Mouse (Mus musculus) gastrocnemius, adult 18-20 months (tissue): ENCODE data around the gene Pogk. TPM values are rescaled to one million over a fixed set of nuclear protein-coding genes. Genes with fewer than 3 reads are reported as not detected.

ENCODE experiments used
- DNase-seq: peaks from one replicate; pipeline ENCODE4 v3.0.0; 2021; ENCODE audit warnings: low spot score
- long read RNA-seq, 2 experiments: library from polyadenylated mRNA; stranded (forward); transcript quantifications; one replicate each; pipeline ENCODE4 v2.0.0; 2021
- total RNA-seq, 2 experiments: library from RNA; stranded (reverse); gene quantifications; 2 replicates each; pipeline ENCODE4 v1.2.3; 2021

Gene Pogk
- total RNA-seq = 10 to 100 TPM in 1 of 2 experiments, 1 to 10 TPM in 1; 9.3 to 13.3 TPM
- long read RNA-seq, experiment 1, partial matches to known transcripts = 0 of 2 reads
- long read RNA-seq, experiment 1, other reads (novel, unspliced or antisense) = 2 of 2 reads
- long read RNA-seq, experiment 2, full-length matches to known transcripts = 2 of 4 reads
- long read RNA-seq, experiment 2, partial matches to known transcripts = 0 of 4 reads
- long read RNA-seq, experiment 2, other reads (novel, unspliced or antisense) = 2 of 4 reads

GRCm38 (mm10) chr1:166409701-166410220, at the start of gene Pogk:
Gene Pogk, minus strand, starts transcription at chr1:166409863.
- DNase-seq = peak; percentile 75

GRCm38 (mm10) chr1:166441992-166442391, 32.3 kb upstream of the Pogk start:
- DNase-seq = no peak

GRCm38 (mm10) chr1:166439426-166439825, 29.8 kb upstream of the Pogk start:
- no peak for DNase-seq

- peak; percentile 17 for DNase-seq
Observed at GRCm38 (mm10) chr1:166429809-166430431, 20.3 kb upstream of the Pogk start.

GRCm38 (mm10) chr1:166429053-166429452, 19.4 kb upstream of the Pogk start:
- no peak for DNase-seq

- no peak for DNase-seq
Observed at GRCm38 (mm10) chr1:166412266-166412665, 2.6 kb upstream of the Pogk start.

GRCm38 (mm10) chr1:166411541-166411940, 1.9 kb upstream of the Pogk start:
- DNase-seq = no peak

- DNase-seq = peak; percentile 31
Observed at GRCm38 (mm10) chr1:166409177-166409700, 424 bp downstream of the Pogk start.

GRCm38 (mm10) chr1:166403846-166404245, 5.8 kb downstream of the Pogk start:
- no peak for DNase-seq

- DNase-seq = no peak
Observed at GRCm38 (mm10) chr1:166402003-166402402, 7.7 kb downstream of the Pogk start.

- DNase-seq = no peak
Observed at GRCm38 (mm10) chr1:166401455-166401854, 8.2 kb downstream of the Pogk start.

GRCm38 (mm10) chr1:166396381-166396780, 13.3 kb downstream of the Pogk start:
- no peak for DNase-seq

- DNase-seq = no peak
Observed at GRCm38 (mm10) chr1:166395661-166396060, 14.0 kb downstream of the Pogk start.

GRCm38 (mm10) chr1:166394770-166395169, 14.9 kb downstream of the Pogk start:
- DNase-seq = no peak

GRCm38 (mm10) chr1:166391671-166392070, 18.0 kb downstream of the Pogk start:
- no peak for DNase-seq

- DNase-seq = no peak
Observed at GRCm38 (mm10) chr1:166389406-166390125, 20.1 kb downstream of the Pogk start.

GRCm38 (mm10) chr1:166388511-166388910, 21.2 kb downstream of the Pogk start:
- no peak for DNase-seq

GRCm38 (mm10) chr1:166385431-166385830, 24.2 kb downstream of the Pogk start:
- DNase-seq = no peak

- DNase-seq = no peak
Observed at GRCm38 (mm10) chr1:166384614-166385013, 25.0 kb downstream of the Pogk start.

- DNase-seq = no peak
Observed at GRCm38 (mm10) chr1:166382626-166383025, 27.0 kb downstream of the Pogk start.

GRCm38 (mm10) chr1:166381821-166382220, 27.8 kb downstream of the Pogk start:
- DNase-seq = no peak

- no peak for DNase-seq
Observed at GRCm38 (mm10) chr1:166381336-166381735, 28.3 kb downstream of the Pogk start.
